Comparison of ENCODE assay signal across 8 mouse cellular contexts in genomic region chr15:83463369-83464082, GRCm38 (mm10). TPM values are rescaled to one million over a fixed set of nuclear protein-coding genes. Genes with fewer than 3 reads are reported as not detected.
A peak's percentile ranks its signal among the peaks of the same experiment; 100 is the strongest.
DNase-seq lines count a peak whose midpoint lies in the region; ATAC-seq and TF ChIP-seq lines count a peak whose summit lies in the region.

No protein-coding gene starts in this region.

- peak overlapping the region; percentile 78 for H3K9ac ChIP-seq in embryonic facial prominence, embryonic 11.5 days (replicated peaks; ENCODE audit: low read length)
- peak overlapping the region; percentile 63 for H3K9ac ChIP-seq in hindbrain, postnatal 0 days (replicated peaks; ENCODE audit: low read length)
- H3K9ac ChIP-seq in midbrain, embryonic 14.5 days (replicated peaks; ENCODE audit: low read length): peak overlapping the region; percentile 62

- no peaks in the 10 kb centered on the region for H3K9me3 ChIP-seq in embryonic facial prominence, embryonic 11.5 days (replicated peaks; ENCODE audit: control insufficient read depth, low read length)
- no peaks in the 10 kb centered on the region for H3K9me3 ChIP-seq in hindbrain, postnatal 0 days (ENCODE audit: low read length)
- H3K9me3 ChIP-seq in midbrain, embryonic 14.5 days (ENCODE audit: control insufficient read depth, low read length): no peaks in the 10 kb centered on the region

- H3K27me3 ChIP-seq in C2C12 (ENCODE audit: control insufficient read depth, insufficient read depth, insufficient read length): no peaks in the 10 kb centered on the region
- no peaks in the 10 kb centered on the region for H3K27me3 ChIP-seq in embryonic facial prominence, embryonic 11.5 days (ENCODE audit: control insufficient read depth, insufficient read depth, low read length)
- no peaks in the 10 kb centered on the region for H3K27me3 ChIP-seq in hindbrain, postnatal 0 days (ENCODE audit: insufficient read depth, low read length)
- H3K27me3 ChIP-seq in midbrain, embryonic 14.5 days (ENCODE audit: control insufficient read depth, insufficient read depth, low read length): peaks cover 6% of the 10 kb centered on the region; the same call in 1 of the 2 replicates

- peak overlapping the region; percentile 75 for H3ac ChIP-seq in C2C12 (ENCODE audit: control insufficient read depth, insufficient read length, low read depth)

- TF ChIP-seq CTCF in C2C12 (IDR thresholded peaks at IDR 0.05; ENCODE audit: control insufficient read depth, insufficient read depth, insufficient read length): no peak
- no peak for TF ChIP-seq CTCF in hindbrain, postnatal 0 days (IDR thresholded peaks at IDR 0.05; ENCODE audit: low read depth)

- peaks cover 21% of the 10 kb centered on the region for H3K36me3 ChIP-seq in C2C12 (ENCODE audit: control insufficient read depth, insufficient read depth)
- H3K36me3 ChIP-seq in embryonic facial prominence, embryonic 11.5 days (replicated peaks; ENCODE audit: control insufficient read depth, insufficient read depth, low read depth, low read length): no peaks in the 10 kb centered on the region
- no peaks in the 10 kb centered on the region for H3K36me3 ChIP-seq in hindbrain, postnatal 0 days (ENCODE audit: insufficient read depth, low read length)
- H3K36me3 ChIP-seq in midbrain, embryonic 14.5 days (ENCODE audit: control insufficient read depth, insufficient read depth, low read length): no peaks in the 10 kb centered on the region

- peaks cover 50% of the 10 kb centered on the region for H3K79me3 ChIP-seq in C2C12 (ENCODE audit: low read depth)

- H3K79me2 ChIP-seq in C2C12 (ENCODE audit: control insufficient read depth, insufficient read depth): peaks cover 58% of the 10 kb centered on the region

- no peak for ATAC-seq in CD4-positive, CD25-positive, alpha-beta regulatory T cell, adult 4 months
- ATAC-seq in embryonic facial prominence, embryonic 11.5 days (replicated peaks; ENCODE audit: insufficient number of reproducible peaks, low FRiP score, low TSS enrichment, low read depth): no peak
- ATAC-seq in hindbrain, postnatal 0 days: no peak
- no peak for ATAC-seq in midbrain, embryonic 14.5 days (ENCODE audit: low FRiP score, low TSS enrichment)

- H3K4me2 ChIP-seq in embryonic facial prominence, embryonic 11.5 days (ENCODE audit: low read depth, low read length): peak overlapping the region; percentile 87
- H3K4me2 ChIP-seq in hindbrain, postnatal 0 days (ENCODE audit: low read depth, low read length): peak overlapping the region; percentile 92
- H3K4me2 ChIP-seq in midbrain, embryonic 14.5 days (ENCODE audit: low read length): peak overlapping the region; percentile 89

- peak overlapping the region; percentile 67 for H3K4me3 ChIP-seq in C2C12 (ENCODE audit: insufficient read depth, poor library complexity, severe bottlenecking)
- H3K4me3 ChIP-seq in embryonic facial prominence, embryonic 11.5 days (ENCODE audit: low read depth, low read length): peak overlapping the region; percentile 78
- peak overlapping the region; percentile 77 for H3K4me3 ChIP-seq in hindbrain, postnatal 0 days (ENCODE audit: low read length)
- peak overlapping the region; percentile 68 for H3K4me3 ChIP-seq in midbrain, embryonic 14.5 days (replicated peaks; ENCODE audit: low read depth, low read length)

- no peak overlapping the region for H3K27ac ChIP-seq in embryonic facial prominence, embryonic 11.5 days (replicated peaks; ENCODE audit: low read depth, low read length)
- H3K27ac ChIP-seq in hindbrain, postnatal 0 days: peak overlapping the region; percentile 58; the same call in 1 of the 2 replicates
- H3K27ac ChIP-seq in midbrain, embryonic 14.5 days (replicated peaks; ENCODE audit: low read depth, low read length): no peak overlapping the region

- 10% methylated on average over 17 of the region's 17 CpGs for WGBS in embryonic facial prominence, embryonic 11.5 days
- 10% methylated on average over 17 of the region's 17 CpGs for WGBS in hindbrain, postnatal 0 days
- 10% methylated on average over 17 of the region's 17 CpGs for WGBS in midbrain, embryonic 14.5 days

- DNase-seq in CD4-positive, CD25-positive, alpha-beta regulatory T cell, adult 2 months (ENCODE audit: low read depth, low spot score): peak; percentile 25
- peak; percentile 35 for DNase-seq in embryonic facial prominence, embryonic 11.5 days (ENCODE audit: low spot score)
- DNase-seq in hindbrain, postnatal 0 days (ENCODE audit: low spot score): no peak
- no peak for DNase-seq in midbrain, embryonic 14.5 days
- no peak for DNase-seq in right cerebral cortex, postnatal 25 days
- DNase-seq in cerebellum, adult 8-10 months: no peak

- H3K4me1 ChIP-seq in embryonic facial prominence, embryonic 11.5 days (ENCODE audit: control insufficient read depth, insufficient read depth, low read length): no peaks in the 10 kb centered on the region; the same call in 1 of the 2 replicates
- peaks cover 3% of the 10 kb centered on the region; the same call in 1 of the 2 replicates for H3K4me1 ChIP-seq in hindbrain, postnatal 0 days (ENCODE audit: insufficient read depth, low read length)
- H3K4me1 ChIP-seq in midbrain, embryonic 14.5 days (ENCODE audit: control insufficient read depth, insufficient read depth, low read length): peaks cover 9% of the 10 kb centered on the region

TF ChIP-seq in C2C12, 6 proteins besides CTCF, POLR2A, EP300 and RAD21:
- TF ChIP-seq MAX (IDR thresholded peaks at IDR 0.05): no peak
- no peak for TF ChIP-seq USF1 (IDR thresholded peaks at IDR 0.05; ENCODE audit: low read depth)
- TF ChIP-seq MYOG (IDR thresholded peaks at IDR 0.05; ENCODE audit: control insufficient read depth, extremely low read depth, insufficient read length): no peak
- TF ChIP-seq FOSL1 (IDR thresholded peaks at IDR 0.05; ENCODE audit: insufficient read depth, low read length, poor library complexity, severe bottlenecking): no peak
- TF ChIP-seq MYOD1 (IDR thresholded peaks at IDR 0.05; ENCODE audit: control insufficient read depth, insufficient read length, low read depth): no peak
- no peak for TF ChIP-seq CEBPB (IDR thresholded peaks at IDR 0.05; ENCODE audit: low read depth)

RNA-seq across cellular contexts. Expression of gene Pacsin2, which starts 0.9 kb away (rescaled TPM):
- 10 to 100 TPM; 18.3 to 26.6 TPM for polyA plus RNA-seq in CD4-positive, CD25-positive, alpha-beta regulatory T cell, adult 4 months (2017; shearing (Covaris generic))
- 101 TPM for polyA plus RNA-seq in C2C12 (2012; fragmentation: generic; extraction: Trizol)
- 41.7 and 41.9 TPM in 2 replicates for polyA plus RNA-seq in embryonic facial prominence, embryonic 11.5 days (2014; fragmentation: Nextera tagmentation; extraction: Ambion mirVana)
- 18.7 and 19.5 TPM in 2 replicates for total RNA-seq in hindbrain, postnatal 0 days (2014; rRNA removed)
- 19.3 and 20.0 TPM in 2 replicates for polyA plus RNA-seq in hindbrain, postnatal 0 days (2015; fragmentation: Nextera tagmentation; extraction: Ambion mirVana)
- polyA plus RNA-seq in midbrain, embryonic 14.5 days (2014; fragmentation: Nextera tagmentation; extraction: Ambion mirVana): 14.5 and 17.7 TPM in 2 replicates

RNA-seq across cellular contexts. Expression of gene Ttll1, which starts 47.2 kb away (rescaled TPM):
- 10 to 100 TPM; 11.4 to 14.4 TPM for polyA plus RNA-seq in CD4-positive, CD25-positive, alpha-beta regulatory T cell, adult 4 months (2017; shearing (Covaris generic))
- 28.5 TPM for polyA plus RNA-seq in C2C12 (2012; fragmentation: generic; extraction: Trizol)
- 18.1 and 19.8 TPM in 2 replicates for polyA plus RNA-seq in embryonic facial prominence, embryonic 11.5 days (2014; fragmentation: Nextera tagmentation; extraction: Ambion mirVana)
- total RNA-seq in hindbrain, postnatal 0 days (2014; rRNA removed): 36.2 and 39.2 TPM in 2 replicates
- 91.9 and 104 TPM in 2 replicates for polyA plus RNA-seq in hindbrain, postnatal 0 days (2015; fragmentation: Nextera tagmentation; extraction: Ambion mirVana)
- 63.5 and 80.1 TPM in 2 replicates for polyA plus RNA-seq in midbrain, embryonic 14.5 days (2014; fragmentation: Nextera tagmentation; extraction: Ambion mirVana)

Comparison
In these comparisons a context has a peak if more than half of its experiments do, and no peak if none do; other contexts are left out.
1. DNase-seq: peak in CD4-positive, CD25-positive, alpha-beta regulatory T cell, adult 2 months (single experiment) and embryonic facial prominence, embryonic 11.5 days (single experiment); none in hindbrain, postnatal 0 days (single experiment), midbrain, embryonic 14.5 days (single experiment), right cerebral cortex, postnatal 25 days (single experiment) and cerebellum, adult 8-10 months (single experiment).
2. Peak in every context shown above with its lines, with median percentiles within 50 percentile points of each other: H3K4me3 ChIP-seq, H3K4me2 ChIP-seq and H3K9ac ChIP-seq.